Mouse (Mus musculus) regulatory T cell (primary cell): Measurements from ENCODE around the gene Uqcr11.

Experiments
- in situ Hi-C: fragments of 300-600 bp; cut with MboI, MseI; formaldehyde crosslinking; loops from one replicate; pipeline ENCODE4 v1.15.1; 2025; ENCODE audit warnings: high pct_unique_total_duplicates

Uqcr11 gene

GRCm38 (mm10) chr10:80406684-80407501 lies at the start of gene Uqcr11:
Gene Uqcr11 (minus strand): TSS chr10:80406830.
- in situ Hi-C loops, result no loop called here

DNA sequence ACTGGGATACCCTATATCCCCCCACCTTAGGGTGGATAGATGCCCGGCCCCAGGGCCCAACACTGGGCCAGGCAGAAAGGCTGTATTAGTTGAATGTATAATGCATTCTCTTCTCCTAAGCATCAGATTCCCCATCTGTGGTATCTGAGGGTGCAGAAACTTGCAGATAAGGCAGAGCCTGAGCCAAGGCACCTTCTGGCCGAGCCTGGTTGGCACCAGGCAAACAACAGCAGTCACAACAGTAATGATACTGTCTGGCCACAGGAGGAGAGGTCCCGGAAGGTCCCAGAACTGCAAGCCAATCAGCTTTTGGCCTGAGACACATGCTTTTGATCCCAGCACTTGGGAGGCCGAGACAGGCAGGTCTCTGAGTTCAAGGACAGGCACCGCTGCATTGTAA lies 49.1 kb upstream of the Uqcr11 start:
- in situ Hi-C loops, result loop anchor here (10.0 kb wide), 1 partner anchor 179 kb away; no protein-coding TSS in a partner anchor

GRCm38 (mm10) chr10:80454781-80455180 lies 48.2 kb upstream of the Uqcr11 start:
- in situ Hi-C loops, result loop anchor here (10.0 kb wide), 1 partner anchor 180 kb away; no protein-coding TSS in a partner anchor

- in situ Hi-C loops, result loop anchor here (10.0 kb wide), 1 partner anchor 181 kb away; no protein-coding TSS in a partner anchor
These were observed 47.0 kb upstream of the Uqcr11 start for GRCm38 (mm10) chr10:80453601-80454000.

GRCm38 (mm10) chr10:80450599-80450998 lies 44.0 kb upstream of the Uqcr11 start:
- in situ Hi-C loops, result loop anchor here (10.0 kb wide), 1 partner anchor 184 kb away; no protein-coding TSS in a partner anchor

DNA sequence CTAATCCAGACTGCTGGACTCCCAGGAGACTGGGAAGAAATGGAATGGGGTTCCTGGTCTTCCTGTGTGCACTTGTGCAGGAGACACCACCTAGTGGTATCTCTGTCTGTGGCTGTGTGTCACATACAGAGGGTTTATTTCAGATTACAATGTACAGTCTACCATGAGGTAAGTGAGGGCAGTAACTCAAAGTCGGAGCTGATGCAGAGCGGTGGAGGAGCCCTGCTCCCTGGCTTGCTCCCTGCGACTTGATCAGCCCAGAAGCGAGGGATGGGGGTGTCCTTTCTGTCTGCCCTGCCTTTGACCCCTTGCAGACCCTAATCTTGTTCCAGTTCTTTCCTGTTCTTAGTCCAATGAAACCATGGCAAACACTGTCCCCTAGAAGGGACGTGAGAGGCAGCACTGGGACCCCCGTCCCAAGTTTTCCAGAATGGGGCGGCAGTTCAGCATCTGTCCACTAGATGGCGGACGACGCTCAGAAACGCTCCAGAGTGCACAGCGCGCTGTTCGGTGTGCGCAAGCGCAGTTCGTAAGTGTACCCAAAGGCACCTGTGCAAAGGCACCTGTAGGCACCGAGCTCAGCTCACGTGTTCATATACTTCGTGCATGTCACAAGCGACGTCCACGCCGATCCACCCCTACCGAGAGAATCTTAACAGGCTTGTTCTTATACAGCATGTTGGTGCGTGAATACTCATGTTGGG lies 39.4 kb upstream of the Uqcr11 start:
- in situ Hi-C loops, result loop anchor here (5.0 kb wide), 1 partner anchor 66 kb away; no protein-coding TSS in a partner anchor

GRCm38 (mm10) chr10:80445052-80445451 lies 38.4 kb upstream of the Uqcr11 start:
- in situ Hi-C loops, result loop anchor here (5.0 kb wide), 1 partner anchor 67 kb away; no protein-coding TSS in a partner anchor

DNA sequence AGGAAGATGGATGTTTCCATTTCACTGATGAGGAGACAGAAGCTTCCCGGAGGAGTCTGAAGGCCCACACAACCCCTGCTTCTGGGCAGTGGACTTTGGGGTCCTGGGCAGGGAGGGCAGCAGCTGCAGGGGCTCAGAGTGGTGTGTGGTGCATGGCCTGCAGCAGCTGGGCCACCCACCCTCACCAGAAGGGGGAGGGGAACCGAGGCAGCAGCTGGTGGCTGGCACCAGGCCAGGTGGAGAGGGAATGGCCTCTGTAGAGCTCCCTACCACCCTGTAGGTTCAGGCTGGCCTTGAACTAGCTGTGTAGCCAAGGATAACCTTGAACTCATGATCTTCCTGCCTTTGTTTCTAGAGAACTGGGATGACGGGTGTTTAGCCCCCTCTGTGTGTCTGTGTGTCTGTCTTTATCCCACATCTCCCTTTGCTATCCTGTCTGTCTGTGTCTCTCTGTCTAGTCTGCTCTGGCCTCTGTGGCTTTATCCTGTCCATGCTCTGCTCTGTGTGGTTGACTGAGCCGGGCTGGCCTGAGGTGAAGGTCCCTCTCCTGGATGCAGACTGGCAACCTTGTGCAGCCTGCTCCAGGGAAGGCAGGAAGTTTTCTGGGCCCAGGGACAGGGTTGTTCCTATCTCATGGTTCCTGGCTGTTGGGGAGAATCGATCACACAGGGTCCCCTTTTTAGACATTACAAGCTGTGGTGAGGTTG lies 37.9 kb upstream of the Uqcr11 start:
- in situ Hi-C loops, result loop anchor here (5.0 kb wide), 1 partner anchor 68 kb away; no protein-coding TSS in a partner anchor

- in situ Hi-C loops, result no loop called here
These were observed 37.1 kb upstream of the Uqcr11 start for GRCm38 (mm10) chr10:80443575-80444278.

DNA sequence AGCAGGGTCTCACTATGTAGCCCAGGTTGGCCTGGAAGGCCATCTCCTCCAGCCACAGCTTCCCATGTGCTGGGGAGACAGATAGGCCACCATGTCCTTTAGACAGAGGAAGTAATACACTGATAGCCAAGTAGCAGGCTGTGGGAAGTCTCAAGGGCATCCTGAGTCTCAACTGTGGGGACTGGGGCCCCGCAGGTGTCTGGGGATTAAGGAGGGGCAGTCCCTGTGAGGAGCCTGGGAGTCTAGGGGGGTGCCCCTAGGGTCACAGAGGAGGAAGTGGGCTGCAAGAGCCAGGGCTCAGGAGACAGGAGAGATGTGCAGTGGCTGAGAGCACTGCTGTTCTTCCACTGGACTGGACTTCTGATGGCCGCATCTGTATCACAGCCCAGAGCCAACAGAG lies 36.4 kb upstream of the Uqcr11 start:
- in situ Hi-C loops, result no loop called here

DNA sequence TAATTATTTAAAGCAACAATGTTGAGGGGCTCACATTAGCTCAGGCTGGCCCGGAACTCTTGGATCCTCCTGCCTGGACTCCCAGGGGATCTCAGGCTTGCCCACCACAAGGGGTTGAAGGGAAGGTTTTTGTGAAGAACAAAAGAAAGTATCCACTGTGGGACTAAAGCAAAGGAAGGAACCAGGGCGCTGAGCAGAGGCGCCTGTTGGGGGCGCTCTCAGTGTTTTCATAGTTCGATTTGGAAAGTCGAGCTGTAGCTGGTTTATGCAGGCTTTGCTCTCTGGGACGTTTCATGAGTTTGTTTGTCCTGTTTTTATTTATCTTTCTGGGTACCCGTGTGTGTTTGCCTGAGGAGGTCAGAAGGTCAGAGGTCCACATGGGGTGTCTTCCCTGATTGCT lies 35.0 kb upstream of the Uqcr11 start:
- in situ Hi-C loops, result no loop called here

DNA sequence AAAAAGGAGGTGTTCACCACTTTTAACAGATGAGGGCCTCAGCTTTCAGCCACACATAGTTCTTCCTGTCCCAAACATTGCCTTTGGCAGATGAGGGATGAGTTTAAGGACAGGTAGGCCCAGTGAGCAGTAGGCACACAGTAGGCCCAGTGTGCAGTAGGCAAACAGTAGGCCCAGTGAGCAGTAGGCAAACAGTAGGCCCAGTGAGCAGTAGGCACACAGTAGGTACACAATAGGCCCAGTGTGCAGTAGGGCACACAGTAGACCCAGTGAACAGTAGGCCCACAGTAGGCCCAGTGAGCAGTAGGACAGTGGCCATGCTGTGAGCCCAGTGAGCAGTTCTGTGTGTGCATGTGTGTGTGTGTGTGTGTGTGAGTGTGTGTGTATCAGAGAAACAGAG lies 33.4 kb upstream of the Uqcr11 start:
- in situ Hi-C loops, result no loop called here

DNA sequence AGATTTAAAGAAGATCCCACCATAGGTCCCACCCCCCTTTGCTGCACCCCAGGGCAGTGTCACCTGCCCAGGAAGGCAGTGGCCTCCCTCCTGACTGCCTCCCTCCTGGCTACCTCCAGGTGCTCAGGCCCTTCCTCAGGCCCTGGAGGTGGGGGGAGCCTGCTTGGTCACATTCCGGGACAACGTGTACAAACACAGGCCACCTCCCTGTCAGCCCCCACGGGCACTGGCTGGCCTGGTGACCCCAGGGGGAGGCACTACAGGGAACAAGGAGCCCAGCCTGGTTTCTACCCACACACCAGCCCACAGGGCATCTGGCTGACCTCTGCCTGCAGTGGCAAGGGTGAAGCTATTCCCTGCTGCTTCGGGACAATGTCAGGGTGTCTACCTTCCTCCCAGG lies 31.3 kb upstream of the Uqcr11 start:
- in situ Hi-C loops, result no loop called here

DNA sequence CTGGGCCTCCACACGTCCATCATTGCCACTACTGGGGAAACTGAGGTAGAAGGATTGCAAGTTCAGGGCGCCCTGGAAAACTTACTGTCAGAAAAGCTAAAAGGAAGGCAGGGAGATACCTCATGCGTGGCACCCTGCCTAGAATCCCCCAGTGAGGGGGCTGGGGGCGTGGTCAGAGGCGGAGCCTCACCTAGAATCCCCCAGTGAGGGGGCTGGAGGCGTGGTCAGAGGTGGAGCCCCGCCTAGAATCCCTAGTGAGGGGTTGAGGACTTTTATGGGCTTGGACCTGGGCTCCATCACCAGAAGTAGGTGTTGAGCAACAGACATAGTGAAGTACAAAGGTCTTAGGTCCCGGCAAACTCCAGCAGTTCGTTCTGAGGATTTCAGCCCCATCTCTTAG lies 29.6 kb upstream of the Uqcr11 start:
- in situ Hi-C loops, result no loop called here

GRCm38 (mm10) chr10:80435764-80436163 lies 29.1 kb upstream of the Uqcr11 start:
- in situ Hi-C loops, result no loop called here

DNA sequence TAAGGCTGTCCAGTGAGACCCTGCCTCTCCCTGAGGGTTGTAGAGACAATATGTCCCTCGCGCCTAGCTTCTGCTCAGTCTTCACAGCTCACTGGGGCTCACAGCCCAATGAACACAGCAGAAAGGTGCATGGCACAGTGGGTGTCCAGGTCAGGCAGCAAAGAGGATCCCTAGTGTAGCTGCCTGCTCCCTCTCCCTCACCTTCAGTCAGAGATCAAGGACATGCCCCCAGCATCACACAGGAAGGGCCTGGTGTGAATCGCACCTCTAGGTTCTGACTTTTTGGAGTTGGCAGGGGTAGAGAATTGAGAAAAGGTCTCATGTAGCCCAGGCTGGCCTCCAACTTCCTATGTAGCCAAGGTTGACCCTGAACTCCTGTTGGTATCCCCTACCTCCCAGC lies 28.2 kb upstream of the Uqcr11 start:
- in situ Hi-C loops, result no loop called here

GRCm38 (mm10) chr10:80434233-80434592 lies 27.6 kb upstream of the Uqcr11 start:
- in situ Hi-C loops, result no loop called here

- in situ Hi-C loops, result no loop called here
These were observed 27.0 kb upstream of the Uqcr11 start, which contains the start of gene Tcf3 for GRCm38 (mm10) chr10:80433513-80434232. Gene Tcf3 (minus strand): TSS chr10:80433647.

DNA sequence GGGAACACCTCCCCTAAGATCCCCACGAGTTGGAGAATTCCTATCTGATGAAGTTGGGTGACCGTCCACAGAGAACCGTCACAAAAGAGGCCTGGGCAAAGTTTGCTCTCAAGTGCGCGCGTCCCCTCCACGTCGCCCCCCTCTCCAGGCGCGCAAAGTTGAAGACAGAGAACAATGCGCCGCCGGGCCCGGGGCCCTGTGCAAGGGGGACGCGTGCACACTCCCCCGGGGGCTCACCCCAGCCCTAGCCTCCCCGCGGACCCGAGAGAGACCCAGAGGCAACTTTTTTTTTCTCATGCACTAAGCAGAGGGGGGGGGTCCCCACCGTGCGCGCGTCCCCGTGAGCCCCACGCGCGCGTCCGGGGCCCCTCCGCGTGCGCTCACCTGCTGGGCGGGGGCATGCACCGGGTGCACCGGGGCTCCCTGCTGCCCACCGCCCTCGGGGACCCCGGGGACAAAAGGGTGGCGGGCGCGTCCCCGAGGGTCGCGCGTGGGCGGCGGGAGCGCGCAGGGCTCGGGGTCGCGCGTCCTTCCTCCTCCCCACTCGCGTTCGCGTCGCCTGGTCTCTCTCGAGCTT lies 26.4 kb upstream of the Uqcr11 start:
- in situ Hi-C loops, result no loop called here

DNA sequence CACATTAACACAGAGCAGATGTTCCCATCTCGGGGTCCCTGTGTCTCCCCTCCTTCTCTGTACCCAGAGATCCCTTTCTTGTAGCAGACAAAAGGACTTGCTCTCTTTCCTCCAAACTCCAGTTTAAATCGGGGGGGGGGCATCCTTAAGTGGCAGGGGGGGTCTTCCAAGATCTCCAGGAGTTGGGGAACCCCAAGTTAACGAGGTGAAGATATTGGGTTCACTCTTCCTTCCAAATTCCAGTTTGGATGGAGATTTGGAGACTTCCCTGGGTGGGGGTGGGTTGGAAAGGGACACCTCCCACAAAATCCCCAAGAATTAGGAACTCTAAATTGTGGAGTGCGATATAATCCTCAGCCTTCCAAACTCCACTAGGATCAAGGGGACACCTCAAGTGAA lies 25.8 kb upstream of the Uqcr11 start:
- in situ Hi-C loops, result no loop called here
